Mouse (Mus musculus) hindbrain, postnatal 0 days (tissue): ENCODE measurements around the gene Arhgap15. TPM values are rescaled to one million over a fixed set of nuclear protein-coding genes. Genes with fewer than 3 reads are reported as not detected.

ENCODE experiments used
- ATAC-seq: fragments of 200-750 bp; cut with Nextera tagmentation; 2 replicates; pipeline ENCODE4 v1.8.0; 2017; ENCODE audit warnings: mild to moderate bottlenecking, moderate TSS enrichment, moderate library complexity
- DNase-seq: peaks from one replicate; pipeline ENCODE4 v3.0.0-alpha.2; 2015; ENCODE audit warnings: low spot score
- H3K27ac ChIP-seq: fragments of 300-500 bp; sonication (generic); 2 replicates; pipeline ENCODE4 v1.5.1; 2014; ENCODE audit warnings: mild to moderate bottlenecking
- H3K27me3 ChIP-seq: fragments of 300-500 bp; sonication (generic); 2 replicates; pipeline ENCODE4 v1.6.1; 2014; ENCODE audit warnings: low read length, mixed read lengths; ENCODE audit not compliant: insufficient read depth
- H3K36me3 ChIP-seq: fragments of 300-500 bp; sonication (generic); 2 replicates; pipeline ENCODE4 v1.6.1; 2014; ENCODE audit warnings: low read length, mixed read lengths; ENCODE audit not compliant: insufficient read depth
- H3K4me1 ChIP-seq: fragments of 300-500 bp; sonication (generic); 2 replicates; pipeline ENCODE4 v1.6.1; 2014; ENCODE audit warnings: antibody characterized with exemption, low read length, mixed read lengths; ENCODE audit not compliant: insufficient read depth
- H3K4me2 ChIP-seq: fragments of 300-500 bp; sonication (generic); 2 replicates; pipeline ENCODE4 v1.6.1; 2014; ENCODE audit warnings: low read depth, mild to moderate bottlenecking, low read length, moderate library complexity, mixed read lengths
- H3K4me3 ChIP-seq: fragments of 300-500 bp; sonication (generic); 2 replicates; pipeline ENCODE4 v1.5.1; 2014; ENCODE audit warnings: low read length
- H3K9ac ChIP-seq: fragments of 300-500 bp; sonication (generic); replicated peaks from 2 replicates; pipeline ENCODE4 v1.6.1; 2014; ENCODE audit warnings: mild to moderate bottlenecking, low read length, moderate library complexity, mixed read lengths
- H3K9me3 ChIP-seq: fragments of 300-500 bp; sonication (generic); 2 replicates; pipeline ENCODE4 v1.6.1; 2016; ENCODE audit warnings: low read length, mixed read lengths
- CTCF ChIP-seq: IDR thresholded peaks from 2 replicates; pipeline ENCODE4 v1.5.1; 2016; ENCODE audit warnings: antibody characterized with exemption, control low read depth, low read depth
- WGBS: fragments of 180-500 bp; shearing (Covaris S2); extraction: QIAGEN DNeasy Blood & Tissue Kit; methylation state at CpG from one replicate; pipeline ENCODE4 v1.1.7; 2014; 5-methylcytosine and 5-hydroxymethylcytosine counted together
- polyA plus RNA-seq: library from polyadenylated mRNA; unstranded; fragments of >200 nt; fragmentation: Nextera tagmentation; extraction: Ambion mirVana; gene quantifications from 2 replicates; pipeline ENCODE4 v1.2.1, GENCODE M21; 2015
- total RNA-seq: library from RNA; depleted of rRNA; stranded (reverse); fragments of >200 nt; gene quantifications from 2 replicates; pipeline ENCODE4 v1.2.3, GENCODE M21; 2014; rRNA removed

Arhgap15 gene
- total and polyA plus RNA-seq, 2 experiments from 2014 or later = 2.0 to 4.0 TPM

DNA sequence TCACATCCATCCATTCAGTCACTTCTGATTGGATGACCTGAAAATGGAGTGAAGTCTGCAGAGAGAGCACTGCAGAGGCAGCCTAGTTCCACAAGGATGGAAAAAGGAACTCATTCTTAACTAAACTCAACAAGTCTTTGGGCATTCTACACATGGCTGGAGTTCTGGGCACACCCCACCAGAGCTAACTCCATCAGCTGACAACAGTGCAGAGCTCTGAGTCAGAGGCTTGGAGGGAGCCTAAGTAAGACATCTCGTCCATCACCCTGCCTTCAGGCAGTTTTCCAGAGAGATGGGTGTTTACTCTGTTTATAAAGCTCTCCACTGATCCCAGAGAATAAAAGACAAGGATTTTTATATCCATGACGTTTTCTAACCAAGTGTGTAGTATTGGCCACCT, 696.3 kb downstream of the Arhgap15 start:
- WGBS = 74% methylated on average over 2 of the region's 2 CpGs
- Histone ChIP-seq H3K27ac (no peak overlapping the region), H3K9me3 (peaks cover 7% of the 10 kb centered on the region), H3K4me3 (no peak overlapping the region), H3K27me3 (no peaks in the 10 kb centered on the region), H3K36me3 (no peaks in the 10 kb centered on the region), H3K4me1 (no peaks in the 10 kb centered on the region), H3K4me2 (no peak overlapping the region), H3K9ac (no peak overlapping the region)
- no peak for TF ChIP-seq CTCF
- ATAC-seq (no peak), DNase-seq (no peak)

Other genes starting within 250 kb of the Arhgap15 start
- 0.61 TPM in 1 of 2 replicates, not detected in the other for gene Kynu, start 193.5 kb upstream of the Arhgap15 start, total RNA-seq
- 0.11 and 0.16 TPM in 2 replicates for gene Kynu, start 193.5 kb upstream of the Arhgap15 start, polyA plus RNA-seq